Mouse (Mus musculus) adipocyte (in vitro differentiated cells): ENCODE results near the gene Hydin.
A peak's percentile ranks its signal among the peaks of the same experiment; 100 is the strongest.
"Not testable (repeated sequence)": the region's sequence is repeated elsewhere in the genome, so short reads cannot be mapped to it uniquely, and the experiment has no call there.

Experiments used
- DNase-seq: peaks from one replicate; pipeline ENCODE4 v3.0.0-alpha.2; 2016; ENCODE audit warnings: low spot score

The Hydin gene

GRCm38 (mm10) chr8:110339447-110339846, 72.7 kb downstream of the Hydin start:
- no peak for DNase-seq

- DNase-seq = no peak
These were observed 73.4 kb downstream of the Hydin start for GRCm38 (mm10) chr8:110340090-110340703.

- DNase-seq = no peak
These were observed 79.1 kb downstream of the Hydin start for GRCm38 (mm10) chr8:110345697-110346394.

- no peak for DNase-seq
These were observed 80.1 kb downstream of the Hydin start for GRCm38 (mm10) chr8:110346915-110347314.

GRCm38 (mm10) chr8:110350725-110351124, 83.9 kb downstream of the Hydin start:
- no peak for DNase-seq

- no peak for DNase-seq
These were observed 85.1 kb downstream of the Hydin start for GRCm38 (mm10) chr8:110351909-110352308.

GRCm38 (mm10) chr8:110362975-110363374, 96.2 kb downstream of the Hydin start:
- DNase-seq = no peak

GRCm38 (mm10) chr8:110372836-110373235, 106.1 kb downstream of the Hydin start:
- no peak for DNase-seq

- DNase-seq = no peak
These were observed 106.9 kb downstream of the Hydin start for GRCm38 (mm10) chr8:110373695-110374094.

GRCm38 (mm10) chr8:110382751-110383150, 116.0 kb downstream of the Hydin start:
- DNase-seq = no peak

- not testable (repeated sequence) for DNase-seq
These were observed 117.9 kb downstream of the Hydin start for GRCm38 (mm10) chr8:110384632-110385031.

- DNase-seq = no peak
These were observed 128.9 kb downstream of the Hydin start for GRCm38 (mm10) chr8:110395656-110396055.

GRCm38 (mm10) chr8:110400536-110400935, 133.8 kb downstream of the Hydin start:
- DNase-seq = no peak

- no peak for DNase-seq
These were observed 135.5 kb downstream of the Hydin start for GRCm38 (mm10) chr8:110402311-110402710.

- DNase-seq = no peak
These were observed 137.7 kb downstream of the Hydin start for GRCm38 (mm10) chr8:110404516-110404915.

GRCm38 (mm10) chr8:110415121-110415520, 148.3 kb downstream of the Hydin start:
- DNase-seq = no peak

GRCm38 (mm10) chr8:110416931-110417330, 150.2 kb downstream of the Hydin start:
- no peak for DNase-seq

- DNase-seq = no peak
These were observed 151.0 kb downstream of the Hydin start for GRCm38 (mm10) chr8:110417801-110418200.

GRCm38 (mm10) chr8:110419711-110420110, 152.9 kb downstream of the Hydin start:
- DNase-seq = no peak

GRCm38 (mm10) chr8:110420221-110420620, 153.4 kb downstream of the Hydin start:
- DNase-seq = no peak

GRCm38 (mm10) chr8:110424146-110424545, 157.4 kb downstream of the Hydin start:
- no peak for DNase-seq

GRCm38 (mm10) chr8:110431340-110431739, 164.6 kb downstream of the Hydin start:
- no peak for DNase-seq

GRCm38 (mm10) chr8:110440528-110440927, 173.8 kb downstream of the Hydin start:
- DNase-seq = no peak

GRCm38 (mm10) chr8:110444276-110444675, 177.5 kb downstream of the Hydin start:
- peak; percentile 6 for DNase-seq
